27 mouse cellular contexts compared by ENCODE assay signal in the genomic region with DNA sequence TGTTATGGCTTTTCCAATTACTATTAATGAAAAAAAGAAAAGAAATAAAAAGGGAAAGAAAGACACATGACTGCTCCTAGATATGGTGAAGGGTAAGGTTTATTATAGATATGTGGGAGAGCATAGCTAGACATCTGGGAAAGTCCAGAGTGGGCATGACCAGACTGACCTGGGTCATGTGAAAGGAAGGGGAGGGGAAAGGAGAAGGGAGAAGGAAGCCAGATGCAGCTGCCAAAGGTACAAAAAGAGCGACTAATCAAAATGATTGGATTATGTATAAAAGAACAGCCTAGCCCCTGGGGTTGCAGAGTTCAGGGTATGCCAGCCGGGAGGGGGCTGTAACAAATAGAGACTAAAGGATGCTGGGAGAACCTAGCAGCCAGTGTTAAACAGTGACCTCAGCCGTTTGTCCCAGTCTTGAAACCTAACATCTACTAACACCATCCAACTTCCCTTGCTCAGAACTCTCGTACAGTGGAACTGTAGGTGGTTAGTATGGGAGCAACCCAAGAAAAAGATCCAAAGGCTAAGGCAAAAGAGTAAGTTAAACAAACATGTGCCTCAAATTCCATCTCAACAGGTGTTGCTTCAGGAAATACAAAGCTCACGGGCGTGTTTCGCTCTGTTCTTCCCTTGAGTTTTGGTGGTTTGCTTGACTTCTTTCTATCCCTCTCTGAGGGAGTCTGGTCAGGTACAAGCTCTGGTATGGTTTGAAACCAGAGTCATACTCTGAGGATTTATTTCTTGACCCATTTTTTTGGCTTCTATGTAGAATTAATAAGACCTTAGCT. TPM values are rescaled to one million over a fixed set of nuclear protein-coding genes. Genes with fewer than 3 reads are reported as not detected.
DNase-seq lines count a peak whose midpoint lies in the region; ATAC-seq and TF ChIP-seq lines count a peak whose summit lies in the region.
"Had no signal": no experiment of that assay in that cellular context is flagged by ENCODE, and none has a peak within 500 bp of the region (broad histone marks: within the 10 kb centered on the region; RNA-seq: fewer than 3 reads in every experiment).

No protein-coding gene starts in this region.

- WGBS in heart, postnatal 0 days: 70% methylated on average over 7 of the region's 7 CpGs
- 77% methylated on average over 7 of the region's 7 CpGs for WGBS in heart, embryonic 11.5 days (ENCODE audit: insufficient replicate concordance)
- 48% methylated on average over 7 of the region's 7 CpGs for WGBS in liver, postnatal 0 days (ENCODE audit: insufficient replicate concordance)
- 55% methylated on average over 7 of the region's 7 CpGs for WGBS in liver, embryonic 12.5 days (ENCODE audit: insufficient replicate concordance)
- WGBS in hindbrain, embryonic 12.5 days: 86% methylated on average over 7 of the region's 7 CpGs

- peak overlapping the region; percentile 88 for H3K27ac ChIP-seq in heart, postnatal 0 days (ENCODE audit: low read depth)
- no peak overlapping the region for H3K27ac ChIP-seq in heart, embryonic 11.5 days (ENCODE audit: low read depth, low read length)
- H3K27ac ChIP-seq in liver, postnatal 0 days (ENCODE audit: low read depth): 0 out of 2 replicates have a peak overlapping the region, but pooled peaks have one; percentile 55
- no peak overlapping the region for H3K27ac ChIP-seq in liver, embryonic 12.5 days
- peak overlapping the region; percentile 79 for H3K27ac ChIP-seq in brown adipose tissue, adult 24 weeks (replicated peaks; ENCODE audit: low read depth, low read length)
- no peak overlapping the region for H3K27ac ChIP-seq in hindbrain, embryonic 12.5 days
- H3K27ac ChIP-seq: forebrain, embryonic 12.5 days; left cerebral cortex, adult 2 months; liver, embryonic 13.5 days; midbrain, embryonic 15.5 days had no signal

- H3K27me3 ChIP-seq in heart, postnatal 0 days (ENCODE audit: control insufficient read depth, insufficient read depth, low read length): no peaks in the 10 kb centered on the region
- no peaks in the 10 kb centered on the region for H3K27me3 ChIP-seq in heart, embryonic 11.5 days (ENCODE audit: control insufficient read depth, insufficient read depth, low read length)
- H3K27me3 ChIP-seq in liver, postnatal 0 days (ENCODE audit: insufficient read depth, low read length): no peaks in the 10 kb centered on the region
- H3K27me3 ChIP-seq in liver, embryonic 12.5 days (replicated peaks): no peaks in the 10 kb centered on the region
- no peaks in the 10 kb centered on the region for H3K27me3 ChIP-seq in hindbrain, embryonic 12.5 days
- H3K27me3 ChIP-seq: forebrain, embryonic 12.5 days; heart, embryonic 12.5 days; liver, embryonic 13.5 days; midbrain, embryonic 15.5 days had no signal

- ATAC-seq in heart, postnatal 0 days (ENCODE audit: insufficient read depth, low read depth): no peak
- no peak for ATAC-seq in heart, embryonic 11.5 days (replicated peaks; ENCODE audit: insufficient number of reproducible peaks, low FRiP score, low TSS enrichment)
- ATAC-seq in liver, postnatal 0 days: no peak
- ATAC-seq in liver, embryonic 12.5 days: no peak
- ATAC-seq in hindbrain, embryonic 12.5 days (ENCODE audit: low FRiP score): no peak
- ATAC-seq: inflammation-experienced regulatory T-cells, adult 6 months; midbrain, embryonic 15.5 days had no signal

- TF ChIP-seq EP300 in heart, postnatal 0 days (IDR thresholded peaks at IDR 0.05; ENCODE audit: low read depth): no peak
- no peak for TF ChIP-seq EP300 in liver, postnatal 0 days (IDR thresholded peaks at IDR 0.05; ENCODE audit: low read depth)

- TF ChIP-seq CTCF in heart, postnatal 0 days (IDR thresholded peaks at IDR 0.05; ENCODE audit: low read depth): no peak
- no peak for TF ChIP-seq CTCF in liver, postnatal 0 days (IDR thresholded peaks at IDR 0.05; ENCODE audit: low read depth)

- H3K9ac ChIP-seq in heart, postnatal 0 days (replicated peaks; ENCODE audit: low read depth, low read length): no peak overlapping the region
- H3K9ac ChIP-seq in heart, embryonic 11.5 days (ENCODE audit: low read depth, low read length): no peak overlapping the region
- no peak overlapping the region for H3K9ac ChIP-seq in liver, postnatal 0 days (replicated peaks)
- H3K9ac ChIP-seq in liver, embryonic 12.5 days: no peak overlapping the region
- no peak overlapping the region for H3K9ac ChIP-seq in hindbrain, embryonic 12.5 days
- H3K9ac ChIP-seq: forebrain, embryonic 12.5 days; heart, embryonic 12.5 days; liver, embryonic 13.5 days; midbrain, embryonic 15.5 days had no signal

- 0 out of 2 replicates have a peak, but pooled peaks cover 3% of the 10 kb centered on the region for H3K36me3 ChIP-seq in heart, postnatal 0 days (replicated peaks; ENCODE audit: control insufficient read depth, insufficient read depth, low read length)
- no peaks in the 10 kb centered on the region for H3K36me3 ChIP-seq in heart, embryonic 11.5 days (ENCODE audit: control insufficient read depth, insufficient read depth, low read length)
- no peaks in the 10 kb centered on the region for H3K36me3 ChIP-seq in liver, postnatal 0 days (replicated peaks; ENCODE audit: insufficient read depth, low read length)
- H3K36me3 ChIP-seq in liver, embryonic 12.5 days: no peaks in the 10 kb centered on the region
- no peaks in the 10 kb centered on the region for H3K36me3 ChIP-seq in hindbrain, embryonic 12.5 days
- H3K36me3 ChIP-seq: forebrain, embryonic 12.5 days; liver, embryonic 13.5 days; midbrain, embryonic 15.5 days had no signal

- H3K4me1 ChIP-seq in heart, postnatal 0 days (ENCODE audit: control insufficient read depth, insufficient read depth): 0 out of 2 replicates have a peak, but pooled peaks cover 10% of the 10 kb centered on the region
- H3K4me1 ChIP-seq in heart, embryonic 11.5 days (ENCODE audit: control insufficient read depth, insufficient read depth, low read length): no peaks in the 10 kb centered on the region
- H3K4me1 ChIP-seq in liver, postnatal 0 days (ENCODE audit: insufficient read depth): peaks cover 14% of the 10 kb centered on the region; the same call in 1 of the 2 replicates
- no peaks in the 10 kb centered on the region; the same call in 1 of the 2 replicates for H3K4me1 ChIP-seq in liver, embryonic 12.5 days
- H3K4me1 ChIP-seq in brown adipose tissue, adult 24 weeks (ENCODE audit: control insufficient read depth, insufficient read depth, insufficient read length, low read length): peaks cover 33% of the 10 kb centered on the region
- no peaks in the 10 kb centered on the region for H3K4me1 ChIP-seq in hindbrain, embryonic 12.5 days
- H3K4me1 ChIP-seq: forebrain, embryonic 12.5 days; liver, embryonic 13.5 days; midbrain, embryonic 15.5 days had no signal

- no peak for DNase-seq in heart, postnatal 0 days (ENCODE audit: low spot score)
- DNase-seq in liver, postnatal 0 days: peak; percentile 9
- DNase-seq in induced T-regulatory cell, adult 2 months (ENCODE audit: low read depth): peak; percentile 61
- DNase-seq: adrenal gland, adult 2 months; cerebellum, adult 8-10 months; gastrocnemius, postnatal 10 days; kidney, postnatal 36 days; layer of hippocampus, adult 9-11 months; left cerebral cortex, postnatal 4 days; liver, embryonic 13.5 days; lung, postnatal 36 days; right cerebral cortex, postnatal 14 days; thymus, postnatal 14 days had no signal

- no peaks in the 10 kb centered on the region for H3K9me3 ChIP-seq in heart, postnatal 0 days (replicated peaks; ENCODE audit: control insufficient read depth, low read length)
- no peaks in the 10 kb centered on the region for H3K9me3 ChIP-seq in heart, embryonic 11.5 days (replicated peaks; ENCODE audit: control insufficient read depth, low read length)
- H3K9me3 ChIP-seq in liver, postnatal 0 days (ENCODE audit: low read length): no peaks in the 10 kb centered on the region
- no peaks in the 10 kb centered on the region for H3K9me3 ChIP-seq in liver, embryonic 12.5 days (replicated peaks)
- no peaks in the 10 kb centered on the region for H3K9me3 ChIP-seq in hindbrain, embryonic 12.5 days (replicated peaks)
- H3K9me3 ChIP-seq: forebrain, embryonic 12.5 days; liver, embryonic 13.5 days; midbrain, embryonic 15.5 days had no signal

- no peak overlapping the region for H3K4me2 ChIP-seq in heart, postnatal 0 days (ENCODE audit: low read depth, low read length)
- no peak overlapping the region for H3K4me2 ChIP-seq in heart, embryonic 11.5 days
- no peak overlapping the region for H3K4me2 ChIP-seq in liver, postnatal 0 days (ENCODE audit: low read depth, low read length)
- H3K4me2 ChIP-seq in liver, embryonic 12.5 days: no peak overlapping the region
- no peak overlapping the region for H3K4me2 ChIP-seq in hindbrain, embryonic 12.5 days (replicated peaks)
- H3K4me2 ChIP-seq: forebrain, embryonic 12.5 days; heart, embryonic 12.5 days; liver, embryonic 13.5 days; midbrain, embryonic 15.5 days had no signal

- H3K4me3 ChIP-seq in heart, postnatal 0 days (ENCODE audit: low read depth, low read length): no peak overlapping the region
- no peak overlapping the region for H3K4me3 ChIP-seq in heart, embryonic 11.5 days (ENCODE audit: low read depth, low read length)
- no peak overlapping the region for H3K4me3 ChIP-seq in liver, postnatal 0 days (ENCODE audit: low read depth, low read length)
- no peak overlapping the region for H3K4me3 ChIP-seq in liver, embryonic 12.5 days
- H3K4me3 ChIP-seq in brown adipose tissue, adult 24 weeks (ENCODE audit: insufficient read depth, low read depth, low read length): no peak overlapping the region
- H3K4me3 ChIP-seq in hindbrain, embryonic 12.5 days: no peak overlapping the region
- H3K4me3 ChIP-seq: forebrain, embryonic 12.5 days; heart, embryonic 12.5 days; left cerebral cortex, adult 2 months; liver, embryonic 13.5 days; midbrain, embryonic 15.5 days; myocyte had no signal

RNA-seq across cellular contexts. Expression of a gene that starts 9.8 kb away (rescaled TPM):
- total RNA-seq in heart, postnatal 0 days (2014; rRNA removed; ENCODE audit: low replicate concordance): 38.5 and 39.3 TPM in 2 replicates
- 40.4 and 41.1 TPM in 2 replicates for polyA plus RNA-seq in heart, postnatal 0 days (2015; fragmentation: Nextera tagmentation; extraction: Ambion mirVana)
- polyA plus RNA-seq in heart, embryonic 11.5 days (2014; fragmentation: Nextera tagmentation; extraction: Ambion mirVana): 30.5 and 30.6 TPM in 2 replicates
- 12.2 and 12.5 TPM in 2 replicates for polyA plus RNA-seq in liver, postnatal 0 days (2015; fragmentation: Nextera tagmentation; extraction: Ambion mirVana)
- 11.7 and 12.7 TPM in 2 replicates for polyA plus RNA-seq in liver, embryonic 12.5 days (2016; fragmentation: Nextera tagmentation; extraction: Ambion mirVana)
- polyA plus RNA-seq in brown adipose tissue, adult 24 weeks (2012; ENCODE audit: insufficient read depth, insufficient read length, missing spikeins): 27.2 and 40.0 TPM in 2 replicates
- 8.5 and 9.6 TPM in 2 replicates for polyA plus RNA-seq in hindbrain, embryonic 12.5 days (2016; fragmentation: Nextera tagmentation; extraction: Ambion mirVana)
- polyA plus RNA-seq: myocyte had no signal

RNA-seq across cellular contexts. Expression of a gene that starts 13.9 kb away (rescaled TPM):
- 23.0 and 27.1 TPM in 2 replicates for total RNA-seq in heart, postnatal 0 days (2014; rRNA removed; ENCODE audit: low replicate concordance)
- polyA plus RNA-seq in heart, postnatal 0 days (2015; fragmentation: Nextera tagmentation; extraction: Ambion mirVana): 37.4 and 43.8 TPM in 2 replicates
- 8.6 and 10.0 TPM in 2 replicates for polyA plus RNA-seq in heart, embryonic 11.5 days (2014; fragmentation: Nextera tagmentation; extraction: Ambion mirVana)
- polyA plus RNA-seq in liver, postnatal 0 days (2015; fragmentation: Nextera tagmentation; extraction: Ambion mirVana): 13.5 and 14.5 TPM in 2 replicates
- polyA plus RNA-seq in liver, embryonic 12.5 days (2016; fragmentation: Nextera tagmentation; extraction: Ambion mirVana): 15.7 and 15.9 TPM in 2 replicates
- 13.3 and 27.1 TPM in 2 replicates for polyA plus RNA-seq in brown adipose tissue, adult 24 weeks (2012; ENCODE audit: insufficient read depth, insufficient read length, missing spikeins)
- polyA plus RNA-seq in hindbrain, embryonic 12.5 days (2016; fragmentation: Nextera tagmentation; extraction: Ambion mirVana): 4.2 and 5.4 TPM in 2 replicates
- polyA plus RNA-seq: myocyte had no signal

RNA-seq across cellular contexts. Expression of a gene that starts 20.1 kb away (rescaled TPM):
- not detected in 2 replicates for total RNA-seq in heart, postnatal 0 days (2014; rRNA removed; ENCODE audit: low replicate concordance)
- polyA plus RNA-seq in heart, postnatal 0 days (2015; fragmentation: Nextera tagmentation; extraction: Ambion mirVana): 3.0 and 4.1 TPM in 2 replicates
- 2.6 and 4.8 TPM in 2 replicates for polyA plus RNA-seq in heart, embryonic 11.5 days (2014; fragmentation: Nextera tagmentation; extraction: Ambion mirVana)
- 1.1 TPM in 1 of 2 replicates, not detected in the other for polyA plus RNA-seq in liver, postnatal 0 days (2015; fragmentation: Nextera tagmentation; extraction: Ambion mirVana)
- 0.75 and 1.2 TPM in 2 replicates for polyA plus RNA-seq in liver, embryonic 12.5 days (2016; fragmentation: Nextera tagmentation; extraction: Ambion mirVana)
- not detected in 2 replicates for polyA plus RNA-seq in brown adipose tissue, adult 24 weeks (2012; ENCODE audit: insufficient read depth, insufficient read length, missing spikeins)
- polyA plus RNA-seq in hindbrain, embryonic 12.5 days (2016; fragmentation: Nextera tagmentation; extraction: Ambion mirVana): 1.7 TPM in 1 of 2 replicates, not detected in the other
- total RNA-seq: left cerebral cortex, postnatal 4 days; megakaryocyte-erythroid progenitor cell, adult 5-6 weeks had no signal
- polyA plus RNA-seq: adrenal gland, adult 2 months; embryonic facial prominence, embryonic 11.5 days; forebrain, embryonic 12.5 days; hindbrain, embryonic 11.5 days; midbrain, embryonic 15.5 days; myocyte had no signal

RNA-seq across cellular contexts. Expression of a gene that starts 20.2 kb away (rescaled TPM):
- not detected in 2 replicates for total RNA-seq in heart, postnatal 0 days (2014; rRNA removed; ENCODE audit: low replicate concordance)
- not detected in 2 replicates for polyA plus RNA-seq in heart, postnatal 0 days (2015; fragmentation: Nextera tagmentation; extraction: Ambion mirVana)
- polyA plus RNA-seq in heart, embryonic 11.5 days (2014; fragmentation: Nextera tagmentation; extraction: Ambion mirVana): not detected in 2 replicates
- polyA plus RNA-seq in liver, postnatal 0 days (2015; fragmentation: Nextera tagmentation; extraction: Ambion mirVana): 0.59 and 0.65 TPM in 2 replicates
- 0.10 and 0.18 TPM in 2 replicates for polyA plus RNA-seq in liver, embryonic 12.5 days (2016; fragmentation: Nextera tagmentation; extraction: Ambion mirVana)
- not detected in 2 replicates for polyA plus RNA-seq in brown adipose tissue, adult 24 weeks (2012; ENCODE audit: insufficient read depth, insufficient read length, missing spikeins)
- polyA plus RNA-seq in hindbrain, embryonic 12.5 days (2016; fragmentation: Nextera tagmentation; extraction: Ambion mirVana): not detected in 2 replicates
- total RNA-seq: gastrocnemius, postnatal 10 days; left cerebral cortex, adult 2 months; left cerebral cortex, postnatal 4 days had no signal
- polyA plus RNA-seq: adrenal gland, adult 2 months; embryonic facial prominence, embryonic 11.5 days; forebrain, embryonic 12.5 days; frontal cortex, adult 2 months; heart, embryonic 12.5 days; hindbrain, embryonic 11.5 days; midbrain, embryonic 15.5 days; myocyte had no signal

RNA-seq across cellular contexts. Expression of a gene that starts 22.3 kb away (rescaled TPM):
- 1.8 and 4.6 TPM in 2 replicates for total RNA-seq in heart, postnatal 0 days (2014; rRNA removed; ENCODE audit: low replicate concordance)
- polyA plus RNA-seq in heart, postnatal 0 days (2015; fragmentation: Nextera tagmentation; extraction: Ambion mirVana): 4.7 and 5.7 TPM in 2 replicates
- 8.8 and 10.6 TPM in 2 replicates for polyA plus RNA-seq in heart, embryonic 11.5 days (2014; fragmentation: Nextera tagmentation; extraction: Ambion mirVana)
- polyA plus RNA-seq in liver, postnatal 0 days (2015; fragmentation: Nextera tagmentation; extraction: Ambion mirVana): 10.2 and 10.9 TPM in 2 replicates
- 11.4 and 12.9 TPM in 2 replicates for polyA plus RNA-seq in liver, embryonic 12.5 days (2016; fragmentation: Nextera tagmentation; extraction: Ambion mirVana)
- 2.5 and 5.9 TPM in 2 replicates for polyA plus RNA-seq in brown adipose tissue, adult 24 weeks (2012; ENCODE audit: insufficient read depth, insufficient read length, missing spikeins)
- polyA plus RNA-seq in hindbrain, embryonic 12.5 days (2016; fragmentation: Nextera tagmentation; extraction: Ambion mirVana): 3.7 and 4.4 TPM in 2 replicates

Comparison
In these comparisons a context has a peak if more than half of its experiments do, and no peak if none do; other contexts are left out.
1. H3K27ac ChIP-seq: peak in heart, postnatal 0 days (single experiment), liver, postnatal 0 days (single experiment) and brown adipose tissue, adult 24 weeks (single experiment); none in heart, embryonic 11.5 days (single experiment), liver, embryonic 12.5 days (single experiment) and hindbrain, embryonic 12.5 days (single experiment).